Mouse (Mus musculus): ENCODE measurements at regions not wholly inside any gene's neighbourhood (a gene's known extent, or its start where the extent isn't known, plus 50 kb on each side); places are given as distances from the start of the nearest gene placed in this dataset.

DNA sequence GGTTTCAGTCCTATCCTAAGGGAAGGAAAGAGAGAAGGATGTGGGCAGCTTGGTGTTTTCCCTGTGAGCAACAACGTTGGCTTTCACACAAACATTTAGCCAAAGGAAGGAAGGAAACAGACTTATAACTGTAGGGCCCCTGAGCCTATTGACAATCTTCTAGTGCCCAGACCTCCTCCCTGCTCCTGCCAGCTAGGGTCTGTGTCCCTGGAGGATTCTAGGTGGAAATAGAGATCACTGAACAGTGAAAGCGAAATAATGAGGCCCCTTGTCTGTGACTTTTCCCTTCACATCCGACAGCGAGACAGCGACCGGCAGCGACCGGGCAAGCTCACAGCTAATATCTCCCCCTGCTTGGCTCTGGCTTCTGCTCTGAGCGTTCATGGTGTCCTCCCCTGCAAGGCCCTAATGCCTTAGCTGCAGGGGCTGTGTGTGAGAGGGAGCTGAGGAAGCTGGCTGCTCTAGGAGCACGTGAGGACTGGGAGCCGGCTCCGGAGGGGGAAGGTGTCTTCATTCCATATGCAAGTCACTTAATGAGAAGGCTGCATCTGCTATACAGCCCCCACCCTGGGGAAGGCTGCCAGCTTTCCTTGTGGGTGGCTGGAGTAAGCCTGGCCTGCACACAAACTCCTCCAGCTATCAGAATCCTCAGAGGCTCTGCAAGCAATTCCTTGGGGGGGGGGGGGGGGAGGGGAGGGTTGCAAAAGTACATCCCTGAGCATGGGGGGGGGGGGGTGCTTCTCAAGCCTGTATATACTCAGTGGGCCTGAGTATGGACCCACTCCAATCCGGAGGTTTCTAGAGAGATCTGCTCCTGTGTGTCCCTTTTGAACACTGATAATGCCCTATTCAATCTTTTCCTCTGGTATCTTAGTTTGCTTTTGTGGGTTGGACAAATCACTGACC, 61.7 kb upstream of the Opcml start:
- TF ChIP-seq GATA1 (IDR thresholded peaks at IDR 0.05; ENCODE audit: low read length): no peak

- no peak for TF ChIP-seq GATA1 (IDR thresholded peaks at IDR 0.05; ENCODE audit: low read length)
Measured at GRCm38 (mm10) chr9:27729558-27729889, 61.1 kb upstream of the Opcml start.

GRCm38 (mm10) chr9:27739287-27739686, 51.3 kb upstream of the Opcml start:
- TF ChIP-seq GATA1 (IDR thresholded peaks at IDR 0.05; ENCODE audit: low read length): no peak

All from G1E-ER4 (cell line).